Mouse (Mus musculus): Measurements from ENCODE around the gene Iqschfp.

DNA sequence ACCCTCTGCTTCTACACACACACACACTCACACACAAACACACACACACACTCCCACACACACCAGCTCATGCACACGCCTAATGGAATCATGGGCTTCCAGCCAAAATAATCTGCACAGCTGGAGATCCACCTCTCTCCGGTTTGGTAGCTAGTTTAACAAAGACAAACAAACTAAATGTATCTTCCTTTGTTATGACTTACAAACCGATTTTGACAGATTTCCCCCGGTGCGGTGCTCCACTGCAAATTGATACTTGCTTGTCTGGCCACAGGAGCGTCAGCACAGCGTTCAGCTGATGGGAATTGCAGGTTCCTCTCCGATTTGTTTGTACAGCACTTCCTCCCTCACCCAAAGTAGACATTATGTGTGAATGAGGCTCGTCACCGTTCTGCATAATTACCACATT lies 483.1 kb downstream of the Iqschfp start:
- no peak for TF ChIP-seq CTCF (IDR thresholded peaks at IDR 0.05; ENCODE audit: control insufficient read depth, insufficient read depth, insufficient replicate concordance, low read depth, low read length)
- no peak for TF ChIP-seq POLR2A (IDR thresholded peaks at IDR 0.05; ENCODE audit: control insufficient read depth, low read depth, low read length)
